Comparison of ENCODE assay signal across 8 mouse cellular contexts in the genomic region with DNA sequence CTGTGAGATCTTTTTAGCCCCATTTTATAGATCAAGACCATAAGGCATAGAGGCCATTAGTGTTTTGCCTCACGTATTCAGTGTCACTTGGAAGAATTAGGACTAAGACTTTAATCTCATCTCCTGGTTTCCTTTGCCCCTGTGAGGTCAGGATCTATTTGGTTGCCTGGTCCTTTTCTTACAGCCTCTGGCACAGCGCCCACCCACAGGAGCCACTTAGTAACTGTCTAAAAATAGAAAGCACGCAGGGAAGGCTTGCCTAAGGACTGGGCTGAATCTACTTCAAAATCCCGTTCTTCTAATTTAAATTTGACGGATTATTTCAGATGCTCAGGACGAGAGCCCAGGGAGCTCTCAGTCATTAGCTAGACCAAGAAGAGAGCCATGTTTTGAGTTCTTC. TPM values are rescaled to one million over a fixed set of nuclear protein-coding genes. Genes with fewer than 3 reads are reported as not detected.
DNase-seq lines count a peak whose midpoint lies in the region; ATAC-seq and TF ChIP-seq lines count a peak whose summit lies in the region.

No protein-coding gene starts in this region.

- H3K9ac ChIP-seq in kidney, postnatal 0 days (ENCODE audit: low read depth, low read length), result no peak overlapping the region
- H3K9ac ChIP-seq in stomach, postnatal 0 days (ENCODE audit: low read length), result no peak overlapping the region

- no peak overlapping the region for H3K4me3 ChIP-seq in kidney, postnatal 0 days (replicated peaks; ENCODE audit: low read depth, low read length)
- H3K4me3 ChIP-seq in stomach, postnatal 0 days (ENCODE audit: low read depth, low read length), result no peak overlapping the region

- no peak overlapping the region for H3K4me2 ChIP-seq in kidney, postnatal 0 days (ENCODE audit: low read length)
- H3K4me2 ChIP-seq in stomach, postnatal 0 days (replicated peaks; ENCODE audit: low read depth), result 0 out of 2 replicates have a peak overlapping the region, but pooled peaks have one; percentile 12

- H3K36me3 ChIP-seq in kidney, postnatal 0 days (ENCODE audit: insufficient read depth, low read length), result no peaks in the 10 kb centered on the region
- H3K36me3 ChIP-seq in stomach, postnatal 0 days (ENCODE audit: control insufficient read depth, insufficient read depth, low read length), result no peaks in the 10 kb centered on the region

- no peaks in the 10 kb centered on the region for H3K27me3 ChIP-seq in kidney, postnatal 0 days (ENCODE audit: insufficient read depth, low read length)
- no peaks in the 10 kb centered on the region for H3K27me3 ChIP-seq in stomach, postnatal 0 days (ENCODE audit: control insufficient read depth, insufficient read depth, low read length)

- 52% methylated on average over 6 of the region's 6 CpGs for WGBS in kidney, postnatal 0 days
- WGBS in stomach, postnatal 0 days, result 24% methylated on average over 6 of the region's 6 CpGs

- no peak for TF ChIP-seq CTCF in kidney, postnatal 0 days (IDR thresholded peaks at IDR 0.05; ENCODE audit: low read depth)
- no peak for TF ChIP-seq CTCF in stomach, postnatal 0 days (IDR thresholded peaks at IDR 0.05; ENCODE audit: low read depth)

- H3K27ac ChIP-seq in kidney, postnatal 0 days, result no peak overlapping the region; the same call in 1 of the 2 replicates
- no peak overlapping the region for H3K27ac ChIP-seq in stomach, postnatal 0 days (replicated peaks)

- H3K4me1 ChIP-seq in kidney, postnatal 0 days (replicated peaks; ENCODE audit: insufficient read depth, low read length), result no peaks in the 10 kb centered on the region
- H3K4me1 ChIP-seq in stomach, postnatal 0 days (replicated peaks; ENCODE audit: control insufficient read depth, insufficient read depth), result no peaks in the 10 kb centered on the region

- ATAC-seq in kidney, postnatal 0 days (replicated peaks; ENCODE audit: low FRiP score, low read depth), result no peak
- no peak for ATAC-seq in stomach, postnatal 0 days (ENCODE audit: low FRiP score, low TSS enrichment)

- no peaks in the 10 kb centered on the region for H3K9me3 ChIP-seq in kidney, postnatal 0 days (replicated peaks; ENCODE audit: low read length)
- no peaks in the 10 kb centered on the region for H3K9me3 ChIP-seq in stomach, postnatal 0 days (ENCODE audit: control insufficient read depth, low read length)

- DNase-seq in cerebellum, adult 9-10 months, result peak; percentile 16
- DNase-seq in cerebellum, postnatal 4 days (ENCODE audit: low spot score in 2 of 2), result no peak
- peak; percentile 72 for DNase-seq in 416B (ENCODE audit: low read depth)
- peak; percentile 66 to 69 for DNase-seq in heart, adult 18-20 months
- DNase-seq in kidney, postnatal 0 days (ENCODE audit: low spot score), result peak; percentile 43
- no peak for DNase-seq in stomach, postnatal 0 days (ENCODE audit: low spot score)
- DNase-seq in layer of hippocampus, postnatal 10 days (ENCODE audit: low spot score in 2 of 2), result no peak
- no peak for DNase-seq in left cerebral cortex, adult 11 months (ENCODE audit: low spot score)

- no peak for TF ChIP-seq EP300 in stomach, postnatal 0 days (optimal IDR thresholded peaks at IDR 0.05)

RNA-seq across cellular contexts. Expression of a gene that starts 21.8 kb away (rescaled TPM):
- total RNA-seq in heart, adult 18-20 months (2021), result 100 to 1,000 TPM; 112 to 116 TPM
- 187 and 188 TPM in 2 replicates for polyA plus RNA-seq in kidney, postnatal 0 days (2015; fragmentation: Nextera tagmentation; extraction: Ambion mirVana)
- polyA plus RNA-seq in stomach, postnatal 0 days (2015; fragmentation: Nextera tagmentation; extraction: Ambion mirVana), result 112 and 126 TPM in 2 replicates
- total RNA-seq in layer of hippocampus, postnatal 10 days (2021), result 100 to 1,000 TPM; 142 to 150 TPM

Comparison
In these comparisons a context has a peak if more than half of its experiments do, and no peak if none do; other contexts are left out.
1. DNase-seq: peak in cerebellum, adult 9-10 months (single experiment), 416B (single experiment), heart, adult 18-20 months (2 of 2) and kidney, postnatal 0 days (single experiment); none in cerebellum, postnatal 4 days (0 of 2), stomach, postnatal 0 days (single experiment), layer of hippocampus, postnatal 10 days (0 of 2) and left cerebral cortex, adult 11 months (single experiment).